10 mouse cellular contexts compared by ENCODE assay signal in the genomic region with DNA sequence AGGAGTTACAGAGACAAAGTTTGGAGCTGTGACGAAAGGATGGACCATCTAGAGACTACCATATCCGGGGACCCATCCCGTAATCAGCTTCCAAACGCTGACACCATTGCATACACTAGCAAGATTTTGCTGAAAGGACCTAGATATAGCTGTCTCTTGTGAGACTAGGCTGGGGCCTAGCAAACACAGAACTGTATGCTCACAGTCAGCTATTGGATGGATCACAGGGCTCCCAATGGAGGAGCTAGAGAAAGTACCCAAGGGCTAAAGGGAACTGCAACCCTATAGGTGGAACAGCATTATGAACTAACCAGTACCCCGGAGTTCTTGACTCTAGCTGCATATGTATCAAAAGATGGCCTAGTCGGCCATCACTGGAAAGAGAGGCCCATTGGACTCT. TPM values are rescaled to one million over a fixed set of nuclear protein-coding genes. Genes with fewer than 3 reads are reported as not detected.
"Had no signal": no experiment of that assay in that cellular context is flagged by ENCODE, and none has a peak within 500 bp of the region (broad histone marks: within the 10 kb centered on the region; RNA-seq: fewer than 3 reads in every experiment).

No protein-coding gene starts in this region.

RNA-seq across cellular contexts. Expression of a gene that starts 4.7 kb away (rescaled TPM):
- polyA plus RNA-seq: neural tube, embryonic 13.5 days; neural tube, embryonic 14.5 days; neural tube, embryonic 15.5 days; small intestine, adult 2 months; stomach, embryonic 14.5 days; stomach, embryonic 15.5 days; stomach, embryonic 16.5 days; stomach, postnatal 0 days; thymus, postnatal 0 days; urinary bladder, adult 2 months had no signal
